Mouse (Mus musculus) CD8-positive naive resting alpha-beta T cell, adult 2 months (primary cell): ENCODE measurements around the gene 4930562C15Rik.

Source experiments
- DNase-seq, 2 experiments: peaks; one replicate each; pipeline ENCODE4 v3.0.0; 2022; ENCODE audit warnings: low read depth in 2 of 2, low spot score in 2 of 2

The 4930562C15Rik gene

DNA sequence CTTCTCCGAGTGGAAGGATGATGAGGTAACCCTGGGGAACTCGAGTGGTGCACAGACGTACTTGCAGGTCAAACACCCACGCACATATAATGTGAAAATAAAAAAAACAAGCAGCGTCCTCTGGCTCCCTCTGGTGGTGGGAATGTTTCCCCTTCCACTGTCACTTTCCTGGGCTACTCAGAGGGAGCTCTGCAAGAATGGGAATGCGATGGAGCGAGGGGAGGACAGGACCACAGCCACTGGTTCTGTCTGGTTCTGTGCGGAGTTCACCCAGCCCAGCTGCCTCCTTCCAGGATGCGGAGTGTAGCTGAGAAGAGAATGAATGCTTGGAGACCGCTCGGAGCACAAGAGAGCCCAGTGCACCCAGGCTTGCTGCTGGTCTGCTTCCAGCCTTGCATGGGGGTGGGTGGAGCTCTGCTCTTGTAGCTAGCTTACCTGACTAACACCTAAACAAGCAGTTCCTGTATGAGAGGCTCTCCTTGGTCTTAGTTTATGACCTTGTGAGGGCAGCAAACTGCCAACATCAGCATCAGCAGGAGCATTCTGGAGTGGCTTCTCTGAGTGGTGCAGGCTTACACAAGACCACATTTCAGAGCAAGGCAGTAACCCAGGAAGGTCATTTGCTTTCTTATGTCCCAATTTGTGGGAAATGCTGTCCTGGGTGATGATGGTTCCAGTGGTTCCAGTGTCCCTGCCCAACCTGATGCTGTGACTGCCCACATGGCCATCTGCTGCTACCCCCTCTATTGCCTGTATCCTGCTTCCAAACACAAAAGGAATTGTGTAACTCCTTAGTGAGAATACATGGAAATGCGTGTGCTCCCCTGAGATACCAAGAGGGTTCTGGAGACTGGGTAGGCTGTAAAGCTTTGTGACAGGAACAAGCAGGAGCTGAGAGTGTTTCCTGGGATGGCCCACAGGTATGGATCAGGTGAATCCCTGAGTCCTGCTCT, 78.8 kb downstream of the 4930562C15Rik start:
- DNase-seq, result peak; percentile 79 to 88

DNA sequence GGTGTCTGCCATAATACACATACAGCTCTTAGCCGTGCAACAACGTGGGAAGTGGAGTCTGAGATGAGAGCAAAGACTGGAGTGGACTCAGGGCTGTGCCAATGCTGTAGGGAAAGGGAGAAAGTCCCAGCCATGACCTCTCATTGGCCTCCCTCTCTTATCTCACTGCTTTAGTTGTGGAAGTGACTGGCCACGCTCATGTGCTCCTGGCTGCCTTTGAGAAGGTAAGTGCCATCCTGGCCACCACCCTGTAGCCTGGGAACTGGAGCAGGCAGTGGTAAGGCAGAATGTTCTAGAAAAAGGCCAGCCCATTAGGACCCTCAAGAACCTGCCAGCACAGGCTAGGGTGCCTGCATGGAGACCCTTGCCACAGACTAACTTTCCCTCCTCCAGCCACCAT, 80.7 kb downstream of the 4930562C15Rik start:
- no peak for DNase-seq

DNA sequence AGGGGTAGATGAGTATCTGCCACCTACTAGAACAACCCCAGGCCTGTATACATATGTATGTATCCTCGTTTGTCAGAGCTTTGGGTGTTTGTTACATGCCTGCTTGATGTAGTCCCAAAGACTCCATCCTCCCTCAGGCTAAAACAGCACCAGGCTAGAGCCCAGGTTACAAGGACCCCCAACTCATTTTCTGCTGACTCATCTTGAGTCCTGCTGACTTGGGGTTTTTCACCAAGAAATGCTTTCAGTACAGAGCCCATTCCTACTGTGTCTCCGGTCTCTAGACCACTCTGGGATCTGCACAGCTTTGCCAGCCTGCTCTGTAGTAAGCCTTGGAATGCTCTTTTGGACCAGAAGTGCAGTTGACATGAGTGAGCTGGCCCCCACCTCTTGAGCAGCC, 81.4 kb downstream of the 4930562C15Rik start:
- DNase-seq, result no peak
